Mouse (Mus musculus): ENCODE measurements around the gene Phospho1. TPM values are rescaled to one million over a fixed set of nuclear protein-coding genes. Genes with fewer than 3 reads are reported as not detected.
A peak's percentile ranks its signal among the peaks of the same experiment; 100 is the strongest.

Phospho1 gene
- 34.5 and 42.5 TPM in 2 replicates for polyA plus RNA-seq (2012; rRNA removed)

GRCm38 (mm10) chr11:95824071-95824876 is at the start of gene Phospho1:
TSS of gene Phospho1 (plus strand) at chr11:95824499.
- Histone ChIP-seq H3K4me1 (ENCODE audit: control insufficient read depth, insufficient read depth, insufficient read length) (peaks cover 8% of the 10 kb centered on the region), H3K36me3 (ENCODE audit: control insufficient read depth, insufficient read depth, low read length) (no peaks in the 10 kb centered on the region), H3K4me3 (ENCODE audit: extremely low read depth, insufficient read depth, insufficient read length) (peak within 1 kb of the TSS; percentile 78), H3K27me3 (ENCODE audit: control insufficient read depth, insufficient read depth, low read length) (peaks cover 14% of the 10 kb centered on the region), H3K27ac (ENCODE audit: insufficient read depth, low read length) (peak within 1 kb of the TSS; percentile 31; the same call in 1 of the 2 replicates)
- under 1% methylated on average over 75 of the region's 78 CpGs for WGBS
- no peak for TF ChIP-seq CTCF (IDR thresholded peaks at IDR 0.05; ENCODE audit: extremely low read depth, insufficient read depth, insufficient read length, insufficient replicate concordance)
- DNase-seq (ENCODE audit: low read depth in 1 of 2, low spot score in 2 of 2): peak; percentile 62 to 85

- 44% methylated on average over 17 of the region's 17 CpGs for WGBS
- Histone ChIP-seq H3K4me1 (ENCODE audit: control insufficient read depth, insufficient read depth, insufficient read length) (no peaks in the 10 kb centered on the region), H3K27me3 (ENCODE audit: control insufficient read depth, insufficient read depth, low read length) (no peaks in the 10 kb centered on the region), H3K36me3 (ENCODE audit: control insufficient read depth, insufficient read depth, low read length) (no peaks in the 10 kb centered on the region), H3K4me3 (ENCODE audit: extremely low read depth, insufficient read depth, insufficient read length) (no peak overlapping the region), H3K27ac (ENCODE audit: insufficient read depth, low read length) (peak overlapping the region; percentile 36; the same call in 1 of the 2 replicates)
- TF ChIP-seq CTCF (IDR thresholded peaks at IDR 0.05; ENCODE audit: extremely low read depth, insufficient read depth, insufficient read length, insufficient replicate concordance): no peak
- TF ChIP-seq POLR2A (IDR thresholded peaks at IDR 0.05; ENCODE audit: low read depth, low read length): no peak
- no peak for DNase-seq (ENCODE audit: low read depth in 1 of 2, low spot score in 2 of 2)
Observed at GRCm38 (mm10) chr11:95777323-95778297, 46.7 kb upstream of the Phospho1 start.

GRCm38 (mm10) chr11:95778831-95779251 is 45.5 kb upstream of the Phospho1 start:
- Histone ChIP-seq H3K4me3 (ENCODE audit: extremely low read depth, insufficient read depth, insufficient read length) (no peak overlapping the region), H3K4me1 (ENCODE audit: control insufficient read depth, insufficient read depth, insufficient read length) (no peaks in the 10 kb centered on the region), H3K27ac (ENCODE audit: insufficient read depth, low read length) (no peak overlapping the region), H3K27me3 (ENCODE audit: control insufficient read depth, insufficient read depth, low read length) (no peaks in the 10 kb centered on the region), H3K36me3 (ENCODE audit: control insufficient read depth, insufficient read depth, low read length) (no peaks in the 10 kb centered on the region)
- TF ChIP-seq POLR2A (IDR thresholded peaks at IDR 0.05; ENCODE audit: low read depth, low read length): no peak
- no peak for TF ChIP-seq CTCF (IDR thresholded peaks at IDR 0.05; ENCODE audit: extremely low read depth, insufficient read depth, insufficient read length, insufficient replicate concordance)
- WGBS: 86% methylated on average over 4 of the region's 4 CpGs
- DNase-seq (ENCODE audit: low read depth in 1 of 2, low spot score in 2 of 2): no peak

- Histone ChIP-seq H3K4me3 (ENCODE audit: extremely low read depth, insufficient read depth, insufficient read length) (no peak overlapping the region), H3K27me3 (ENCODE audit: control insufficient read depth, insufficient read depth, low read length) (no peaks in the 10 kb centered on the region), H3K36me3 (ENCODE audit: control insufficient read depth, insufficient read depth, low read length) (no peaks in the 10 kb centered on the region), H3K27ac (ENCODE audit: insufficient read depth, low read length) (no peak overlapping the region), H3K4me1 (ENCODE audit: control insufficient read depth, insufficient read depth, insufficient read length) (no peaks in the 10 kb centered on the region)
- no peak for DNase-seq (ENCODE audit: low read depth in 1 of 2, low spot score in 2 of 2)
- WGBS: 84% methylated on average over 4 of the region's 4 CpGs
- TF ChIP-seq POLR2A (IDR thresholded peaks at IDR 0.05; ENCODE audit: low read depth, low read length): no peak
- no peak for TF ChIP-seq CTCF (IDR thresholded peaks at IDR 0.05; ENCODE audit: extremely low read depth, insufficient read depth, insufficient read length, insufficient replicate concordance)
Observed at GRCm38 (mm10) chr11:95779366-95779765, 44.9 kb upstream of the Phospho1 start.

- WGBS: 96% methylated on average over 8 of the region's 8 CpGs
- no peaks in the 10 kb centered on the region for H3K36me3 ChIP-seq (ENCODE audit: control insufficient read depth, insufficient read depth, low read length)
- H3K27me3 ChIP-seq (ENCODE audit: control insufficient read depth, insufficient read depth, low read length): no peaks in the 10 kb centered on the region
- TF ChIP-seq POLR2A (IDR thresholded peaks at IDR 0.05; ENCODE audit: low read depth, low read length) (no peak), CTCF (IDR thresholded peaks at IDR 0.05; ENCODE audit: extremely low read depth, insufficient read depth, insufficient read length, insufficient replicate concordance) (no peak)
- no peak for DNase-seq (ENCODE audit: low read depth in 1 of 2, low spot score in 2 of 2)
- no peak overlapping the region for H3K4me3 ChIP-seq (ENCODE audit: extremely low read depth, insufficient read depth, insufficient read length)
- no peak overlapping the region for H3K27ac ChIP-seq (ENCODE audit: insufficient read depth, low read length)
- no peaks in the 10 kb centered on the region for H3K4me1 ChIP-seq (ENCODE audit: control insufficient read depth, insufficient read depth, insufficient read length)
Observed at GRCm38 (mm10) chr11:95780480-95780879, 43.8 kb upstream of the Phospho1 start.

- no peak for DNase-seq (ENCODE audit: low read depth in 1 of 2, low spot score in 2 of 2)
- WGBS: 94% methylated on average over 11 of the region's 11 CpGs
- no peaks in the 10 kb centered on the region for H3K27me3 ChIP-seq (ENCODE audit: control insufficient read depth, insufficient read depth, low read length)
- H3K27ac ChIP-seq (ENCODE audit: insufficient read depth, low read length): no peak overlapping the region
- no peak for TF ChIP-seq CTCF (IDR thresholded peaks at IDR 0.05; ENCODE audit: extremely low read depth, insufficient read depth, insufficient read length, insufficient replicate concordance)
- no peak for TF ChIP-seq POLR2A (IDR thresholded peaks at IDR 0.05; ENCODE audit: low read depth, low read length)
- no peaks in the 10 kb centered on the region for H3K4me1 ChIP-seq (ENCODE audit: control insufficient read depth, insufficient read depth, insufficient read length)
- no peak overlapping the region for H3K4me3 ChIP-seq (ENCODE audit: extremely low read depth, insufficient read depth, insufficient read length)
- no peaks in the 10 kb centered on the region for H3K36me3 ChIP-seq (ENCODE audit: control insufficient read depth, insufficient read depth, low read length)
Observed at GRCm38 (mm10) chr11:95781557-95781956, 42.7 kb upstream of the Phospho1 start.

Measured in spleen, adult 2 months (tissue).